Mouse (Mus musculus) heart, adult 2 months (tissue): ENCODE measurements around the gene Zfp91. TPM values are rescaled to one million over a fixed set of nuclear protein-coding genes. Genes with fewer than 3 reads are reported as not detected.

Experiments
- DNase-seq, 2 experiments: peaks; one replicate each; pipeline ENCODE4 v3.0.0; 2021
- H3K27ac ChIP-seq: fragments of 200-600 bp; 2 replicates; pipeline ENCODE4 v1.8.1; 2022
- H3K27me3 ChIP-seq: fragments of 200-500 bp; 2 replicates; pipeline ENCODE4 v1.6.1; 2012; ENCODE audit warnings: mild to moderate bottlenecking, low read length, inconsistent platforms, mixed read lengths; ENCODE audit not compliant: control insufficient read depth, insufficient read depth
- H3K36me3 ChIP-seq: fragments of 200-500 bp; 2 replicates; pipeline ENCODE4 v1.6.1; 2012; ENCODE audit warnings: low read length, inconsistent platforms; ENCODE audit not compliant: control insufficient read depth, insufficient read depth
- H3K4me1 ChIP-seq: fragments of 200-500 bp; 2 replicates; pipeline ENCODE4 v1.6.1; 2011; ENCODE audit warnings: low read length; ENCODE audit not compliant: control insufficient read depth, insufficient read depth
- H3K4me3 ChIP-seq: fragments of 200-600 bp; 2 replicates; pipeline ENCODE4 v1.8.1; 2022
- H3K79me2 ChIP-seq: fragments of 200-500 bp; replicated peaks from 2 replicates; pipeline ENCODE4 v1.6.1; 2012; ENCODE audit warnings: mild to moderate bottlenecking, inconsistent platforms, low read length, moderate library complexity, mixed read lengths; ENCODE audit not compliant: control insufficient read depth, insufficient read depth
- H3K9ac ChIP-seq: fragments of 200-500 bp; 2 replicates; pipeline ENCODE4 v1.6.1; 2012; ENCODE audit warnings: low read depth, mild to moderate bottlenecking, control low read depth, inconsistent platforms, low read length, mixed read lengths
- CTCF ChIP-seq: fragments of 200-600 bp; IDR thresholded peaks from 2 replicates; pipeline ENCODE4 v1.8.1; 2022; ENCODE audit warnings: antibody characterized with exemption, mild to moderate bottlenecking, moderate library complexity
- EP300 ChIP-seq: fragments of 200-500 bp; IDR thresholded peaks from 2 replicates; pipeline ENCODE4 v1.6.1; 2011; ENCODE audit warnings: low read depth, low read length, control low read depth; ENCODE audit not compliant: insufficient read depth
- POLR2A ChIP-seq: fragments of 200-500 bp; IDR thresholded peaks from 2 replicates; pipeline ENCODE4 v1.6.1; 2011; ENCODE audit warnings: mild to moderate bottlenecking, low read depth, low read length, control low read depth; ENCODE audit not compliant: insufficient read depth
- WGBS: fragments of 180-500 bp; shearing (Covaris S2); methylation state at CpG from one replicate; pipeline ENCODE4 v1.1.7; 2018; 5-methylcytosine and 5-hydroxymethylcytosine counted together
- intact Hi-C: fragments of 180-260 bp; cut with DNase I; formaldehyde crosslinking; loops from one replicate; pipeline ENCODE4 v1.15.1; 2025
- polyA plus RNA-seq: library from polyadenylated mRNA; depleted of rRNA; stranded (reverse); fragments of >200 nt; gene quantifications from 2 replicates; pipeline ENCODE4 v1.2.3, GENCODE M21; 2012
- total RNA-seq, 2 experiments: library from RNA; stranded (reverse); gene quantifications; 2 replicates each; pipeline ENCODE4 v1.2.3; 2021

The Zfp91 gene
- total and polyA plus RNA-seq, 3 experiments, result 17.4 to 84.5 (median 71.9) TPM

DNA sequence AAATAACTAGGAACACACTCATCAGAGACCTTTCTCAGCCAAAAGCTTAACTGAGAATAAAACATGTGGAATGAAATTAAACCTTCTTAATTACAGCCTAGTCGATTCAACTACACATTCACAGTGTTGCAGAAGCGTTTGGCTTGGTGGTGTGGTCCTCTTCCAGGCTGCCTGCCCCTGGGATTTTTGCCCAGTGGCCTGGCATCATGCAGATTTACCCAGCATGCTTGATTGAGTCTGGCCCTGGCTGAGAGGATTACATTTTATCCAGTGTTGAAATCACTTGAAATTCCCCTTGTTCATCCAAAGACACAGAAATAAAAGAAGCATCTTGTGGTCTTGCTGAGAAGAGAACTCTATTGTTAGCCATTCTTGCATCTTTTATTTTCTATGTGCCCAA lies 36.3 kb downstream of the Zfp91 start:
- Histone ChIP-seq H3K36me3 (no peaks in the 10 kb centered on the region), H3K27me3 (no peaks in the 10 kb centered on the region), H3K4me1 (no peaks in the 10 kb centered on the region), H3K4me3 (no peak overlapping the region), H3K9ac (no peak overlapping the region), H3K79me2 (no peaks in the 10 kb centered on the region), H3K27ac (no peak overlapping the region)
- intact Hi-C loops, result loop anchor here (5.0 kb wide), 1 partner anchor 63 kb away; no protein-coding TSS in a partner anchor
- WGBS, result 45% methylated on average over 2 of the region's 2 CpGs
- no peak for TF ChIP-seq CTCF
- no peak for TF ChIP-seq EP300
- no peak for TF ChIP-seq POLR2A
- peak; percentile 41 to 57 for DNase-seq

- H3K27me3 ChIP-seq, result no peaks in the 10 kb centered on the region
- DNase-seq, result no peak
- 95% methylated on average over 1 of the region's 1 CpGs for WGBS
- H3K27ac ChIP-seq, result no peak overlapping the region
- TF ChIP-seq EP300, result no peak
- TF ChIP-seq POLR2A, result no peak
- no peak for TF ChIP-seq CTCF
- intact Hi-C loops, result no loop called here
- H3K4me3 ChIP-seq, result no peak overlapping the region
- no peaks in the 10 kb centered on the region for H3K36me3 ChIP-seq
- no peaks in the 10 kb centered on the region for H3K79me2 ChIP-seq
- H3K9ac ChIP-seq, result no peak overlapping the region
- no peaks in the 10 kb centered on the region for H3K4me1 ChIP-seq
These were observed 36.9 kb downstream of the Zfp91 start for GRCm38 (mm10) chr19:12758936-12759478.

DNA sequence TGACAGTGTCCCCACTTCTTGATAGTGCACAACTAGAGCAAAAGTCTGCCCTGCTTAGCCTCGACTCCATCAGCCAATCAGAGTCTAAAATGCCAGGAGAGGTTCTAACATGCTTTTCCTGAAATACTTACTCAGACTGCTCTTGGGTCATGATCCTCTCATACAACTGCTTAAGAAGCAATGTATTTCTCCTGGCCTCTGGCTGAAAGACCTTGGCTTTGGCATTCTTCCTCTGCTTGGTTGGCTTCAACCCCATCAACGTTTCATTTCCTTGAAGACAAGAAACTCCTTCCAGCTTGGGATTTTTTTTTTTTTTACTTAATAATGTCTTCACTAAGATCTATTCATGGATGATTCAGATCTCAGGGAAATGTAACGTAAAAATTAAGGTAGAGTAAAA lies 39.6 kb downstream of the Zfp91 start:
- H3K27me3 ChIP-seq, result no peaks in the 10 kb centered on the region
- no peak overlapping the region for H3K4me3 ChIP-seq
- H3K9ac ChIP-seq, result no peak overlapping the region
- intact Hi-C loops, result no loop called here
- no peak overlapping the region for H3K27ac ChIP-seq
- no peaks in the 10 kb centered on the region for H3K79me2 ChIP-seq
- TF ChIP-seq POLR2A, result no peak
- TF ChIP-seq CTCF, result no peak
- no peak for TF ChIP-seq EP300
- WGBS, result 54% methylated on average over 3 of the region's 3 CpGs
- H3K4me1 ChIP-seq, result no peaks in the 10 kb centered on the region
- DNase-seq, result no peak
- no peaks in the 10 kb centered on the region for H3K36me3 ChIP-seq

DNA sequence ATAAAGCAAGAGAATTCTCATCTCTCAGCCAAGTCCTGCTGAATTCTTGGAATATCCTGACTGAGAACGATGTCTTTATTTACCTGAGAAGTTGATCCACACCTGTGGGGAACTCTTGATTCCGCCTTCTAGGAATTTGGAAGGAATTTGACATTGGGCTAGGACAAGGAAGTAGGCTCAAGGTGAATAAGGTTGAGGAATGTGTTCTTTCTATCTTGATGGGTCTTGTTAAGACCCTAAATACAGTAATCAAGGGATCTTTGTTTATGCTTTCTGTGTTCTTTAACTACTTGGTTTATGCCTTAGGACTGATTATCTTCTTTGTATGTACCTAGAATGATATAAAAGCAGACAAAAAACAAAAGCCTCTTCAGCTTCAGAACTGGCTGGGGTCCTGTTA lies 64.0 kb downstream of the Zfp91 start:
- TF ChIP-seq CTCF (no peak), EP300 (no peak), POLR2A (no peak)
- H3K79me2 ChIP-seq, result no peaks in the 10 kb centered on the region
- no peak overlapping the region for H3K4me3 ChIP-seq
- no peaks in the 10 kb centered on the region for H3K27me3 ChIP-seq
- DNase-seq, result no peak
- intact Hi-C loops, result no loop called here
- no peak overlapping the region for H3K9ac ChIP-seq
- no peak overlapping the region for H3K27ac ChIP-seq
- no peaks in the 10 kb centered on the region; the same call in 1 of the 2 replicates for H3K4me1 ChIP-seq
- WGBS, result 81% methylated on average over 2 of the region's 2 CpGs
- no peaks in the 10 kb centered on the region for H3K36me3 ChIP-seq

DNA sequence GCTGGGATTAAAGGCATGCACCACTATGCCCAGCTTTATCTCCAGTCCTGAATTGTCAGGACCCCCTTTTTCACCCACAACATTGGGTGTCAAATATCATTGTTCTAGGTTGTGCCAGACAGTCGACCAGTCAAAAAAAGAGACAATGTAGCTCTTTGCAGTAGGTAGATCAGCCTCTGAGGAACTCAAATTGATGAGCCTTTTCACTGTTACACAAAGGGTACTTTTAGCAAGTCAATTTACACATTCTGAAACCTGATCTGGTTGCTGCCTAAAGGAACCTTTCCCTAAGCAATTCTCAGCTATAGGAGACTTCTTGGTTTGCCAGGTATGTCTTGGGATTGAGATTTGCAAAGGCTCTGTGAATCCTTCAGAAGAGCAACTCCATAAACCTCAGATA lies 64.9 kb downstream of the Zfp91 start:
- H3K27me3 ChIP-seq, result no peaks in the 10 kb centered on the region
- H3K79me2 ChIP-seq, result no peaks in the 10 kb centered on the region
- no peaks in the 10 kb centered on the region; the same call in 1 of the 2 replicates for H3K4me1 ChIP-seq
- H3K4me3 ChIP-seq, result no peak overlapping the region
- no peak overlapping the region for H3K27ac ChIP-seq
- intact Hi-C loops, result no loop called here
- H3K36me3 ChIP-seq, result no peaks in the 10 kb centered on the region
- no peak for DNase-seq
- H3K9ac ChIP-seq, result no peak overlapping the region
- TF ChIP-seq EP300, result no peak
- TF ChIP-seq CTCF, result no peak
- no peak for TF ChIP-seq POLR2A
- WGBS, result 70% methylated on average over 1 of the region's 1 CpGs

DNA sequence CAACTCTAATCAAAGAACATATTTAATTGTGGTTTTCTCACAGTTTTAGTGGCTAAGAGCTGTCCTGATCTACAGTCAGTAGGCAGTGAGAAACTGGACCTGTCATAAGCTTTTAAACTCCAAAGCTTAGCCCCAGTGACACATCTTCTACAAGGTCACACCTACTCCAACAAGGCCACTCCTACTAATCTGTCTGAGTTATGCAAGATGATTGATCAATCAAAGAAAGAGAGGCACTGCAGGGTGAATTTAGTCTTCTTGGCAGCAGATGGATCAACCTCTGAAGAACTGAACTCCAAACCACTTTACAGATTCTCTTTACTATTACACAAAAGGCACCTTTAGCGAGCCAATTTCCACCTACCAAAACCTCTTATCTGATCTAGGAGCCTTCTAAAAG lies 70.1 kb downstream of the Zfp91 start:
- Histone ChIP-seq H3K79me2 (no peaks in the 10 kb centered on the region), H3K4me1 (no peaks in the 10 kb centered on the region), H3K4me3 (no peak overlapping the region), H3K27ac (no peak overlapping the region), H3K9ac (no peak overlapping the region), H3K36me3 (no peaks in the 10 kb centered on the region), H3K27me3 (no peaks in the 10 kb centered on the region)
- no peak for DNase-seq
- intact Hi-C loops, result no loop called here
- WGBS, result 64% methylated on average over 1 of the region's 1 CpGs
- TF ChIP-seq EP300 (no peak), CTCF (no peak), POLR2A (no peak)
